Mouse (Mus musculus): ENCODE measurements at regions not wholly inside any gene's neighbourhood (a gene's known extent, or its start where the extent isn't known, plus 50 kb on each side); places are given as distances from the start of the nearest gene placed in this dataset.

DNA sequence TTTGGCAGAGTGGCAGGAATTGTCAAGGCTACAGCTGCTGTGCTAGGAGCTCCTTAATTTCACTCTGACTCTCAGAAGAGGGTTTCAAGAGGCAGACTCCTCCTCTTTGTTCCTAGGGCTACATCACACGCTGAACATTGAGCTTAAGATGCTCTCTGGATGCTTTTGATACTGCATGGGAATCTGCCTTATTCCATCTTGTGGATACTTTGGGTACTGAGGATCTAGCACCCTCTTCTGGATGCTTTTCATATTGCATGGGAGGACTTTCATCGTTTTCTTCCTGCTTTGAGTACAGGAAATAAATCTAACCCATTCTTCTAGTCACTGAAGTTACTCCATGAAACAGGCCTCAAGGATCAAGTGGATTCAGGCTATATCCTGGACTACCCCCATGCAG is 513.9 kb upstream of the Dsel start:
- TF ChIP-seq CTCF (IDR thresholded peaks at IDR 0.05; ENCODE audit: low read depth, low read length): no peak
- TF ChIP-seq POLR2A (IDR thresholded peaks at IDR 0.05; ENCODE audit: extremely low read depth, insufficient read depth, low read length): no peak

Measured in liver, adult 2 months (tissue).